Mouse (Mus musculus): ENCODE data around the gene Clec4a1.

Gene Clec4a1

GRCm38 (mm10) chr6:122921451-122921850 is at the start of gene Clec4a1:
Clec4a1 (plus strand) TSS chr6:122921848.
- no peak for DNase-seq (ENCODE audit: low spot score)

GRCm38 (mm10) chr6:122872800-122873199 is 48.8 kb upstream of the Clec4a1 start:
- no peak for DNase-seq (ENCODE audit: low spot score)

GRCm38 (mm10) chr6:122873871-122874719 is 47.6 kb upstream of the Clec4a1 start, which contains the start of gene Necap1:
Necap1 (plus strand) TSS chr6:122874474.
- DNase-seq (ENCODE audit: low spot score): peak; percentile 99

- DNase-seq (ENCODE audit: low spot score): peak; percentile 49
Measured at GRCm38 (mm10) chr6:122874720-122875389, 46.8 kb upstream of the Clec4a1 start.

- no peak for DNase-seq (ENCODE audit: low spot score)
Measured at GRCm38 (mm10) chr6:122879141-122879735, 42.4 kb upstream of the Clec4a1 start.

- no peak for DNase-seq (ENCODE audit: low spot score)
Measured at GRCm38 (mm10) chr6:122879781-122880505, 41.7 kb upstream of the Clec4a1 start.

- DNase-seq (ENCODE audit: low spot score): no peak
Measured at GRCm38 (mm10) chr6:122881287-122881686, 40.4 kb upstream of the Clec4a1 start.

GRCm38 (mm10) chr6:122883603-122884002 is 38.0 kb upstream of the Clec4a1 start:
- no peak for DNase-seq (ENCODE audit: low spot score)

GRCm38 (mm10) chr6:122889599-122889998 is 32.0 kb upstream of the Clec4a1 start:
- no peak for DNase-seq (ENCODE audit: low spot score)

- DNase-seq (ENCODE audit: low spot score): peak; percentile 82
Measured at GRCm38 (mm10) chr6:122892442-122893049, 29.1 kb upstream of the Clec4a1 start.

GRCm38 (mm10) chr6:122919922-122920321 is 1.7 kb upstream of the Clec4a1 start:
- DNase-seq (ENCODE audit: low spot score): peak; percentile 1

- DNase-seq (ENCODE audit: low spot score): no peak
Measured at GRCm38 (mm10) chr6:122934845-122935244, 13.2 kb downstream of the Clec4a1 start.

GRCm38 (mm10) chr6:122939618-122940017 is 18.0 kb downstream of the Clec4a1 start:
- no peak for DNase-seq (ENCODE audit: low spot score)

- no peak for DNase-seq (ENCODE audit: low spot score)
Measured at GRCm38 (mm10) chr6:122946760-122947159, 25.1 kb downstream of the Clec4a1 start.

GRCm38 (mm10) chr6:122952401-122952800 is 30.8 kb downstream of the Clec4a1 start, which contains the start of gene Clec4a3:
Clec4a3 (plus strand) TSS chr6:122952515.
- no peak for DNase-seq (ENCODE audit: low spot score)

GRCm38 (mm10) chr6:122964562-122964961 is 42.9 kb downstream of the Clec4a1 start:
- no peak for DNase-seq (ENCODE audit: low spot score)

- DNase-seq (ENCODE audit: low spot score): no peak
Measured at GRCm38 (mm10) chr6:122969048-122969447, 47.4 kb downstream of the Clec4a1 start.
